Mouse (Mus musculus): ENCODE data around the gene Ick.

Gene Ick

DNA sequence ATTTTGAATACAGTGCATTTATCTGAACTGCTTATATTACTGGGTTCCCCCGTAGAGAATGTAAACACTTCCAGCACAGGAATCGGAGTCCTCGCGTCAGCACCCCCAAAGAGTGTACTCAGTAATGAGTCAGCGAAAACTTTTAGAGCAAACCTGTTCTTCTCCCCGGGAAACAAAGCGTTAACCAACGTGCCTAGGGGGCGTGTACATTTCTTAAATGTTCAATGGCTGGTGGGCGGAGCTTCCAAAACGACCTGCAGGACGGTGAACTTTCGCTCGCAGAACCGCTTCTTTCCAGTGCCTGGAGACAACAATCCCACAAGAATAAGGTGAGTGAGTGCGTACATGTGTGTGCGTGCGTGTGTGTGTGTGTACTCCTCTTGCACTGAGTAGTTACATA is 82.7 kb downstream of the Ick start:
- DNase-seq (ENCODE audit: low spot score): peak; percentile 87

DNA sequence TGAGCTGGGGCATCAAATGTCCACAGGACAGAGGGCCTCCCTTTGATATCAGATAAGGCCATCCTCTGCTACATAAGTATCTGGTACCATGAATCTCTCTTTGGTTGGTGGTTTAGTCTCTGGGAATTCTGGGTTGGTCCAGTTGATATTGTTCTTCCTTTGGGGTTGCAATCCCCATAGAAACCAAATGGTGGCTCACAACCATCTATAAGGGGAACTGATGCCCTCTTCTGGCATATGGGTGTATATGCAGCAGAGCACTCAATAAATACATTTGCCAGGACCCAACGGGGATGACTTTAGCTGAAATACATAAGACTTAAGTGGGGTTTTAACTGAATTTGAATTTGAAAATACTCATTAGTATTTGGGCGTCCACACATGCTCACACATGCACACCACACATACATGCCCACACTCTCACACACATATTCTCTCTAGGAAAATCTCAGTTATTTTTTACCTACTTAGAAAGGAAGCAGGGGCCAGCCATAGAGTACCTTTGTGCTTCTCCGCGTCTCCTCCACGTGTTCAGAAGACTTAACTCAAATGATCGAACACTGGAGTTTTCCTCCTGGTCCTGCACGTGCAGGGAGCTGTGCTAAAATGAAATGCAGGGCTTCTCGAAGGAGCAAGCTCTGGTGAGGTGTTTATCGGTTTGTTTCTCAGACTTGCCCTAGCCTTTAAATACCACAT is 85.1 kb downstream of the Ick start:
- peak; percentile 64 for DNase-seq (ENCODE audit: low spot score)

DNA sequence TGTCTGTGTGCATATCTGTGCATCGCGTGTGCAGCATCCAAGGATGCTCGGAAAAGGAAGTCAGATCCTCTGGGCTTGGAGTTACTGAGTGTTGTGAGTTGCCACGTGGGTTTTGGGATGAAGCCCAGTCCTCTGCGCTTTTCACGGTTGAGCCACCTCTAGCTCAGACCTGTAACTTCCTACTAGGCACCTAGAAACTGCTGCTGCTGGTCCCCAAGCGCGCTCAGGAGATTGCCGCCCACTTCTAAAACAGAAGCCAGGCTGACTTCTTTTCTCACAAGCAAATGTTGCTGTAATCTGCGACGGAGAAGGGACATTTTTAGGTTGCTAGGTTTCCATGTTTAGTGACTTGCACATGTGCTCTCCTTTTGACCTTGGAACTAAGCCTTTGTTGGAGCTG is 86.0 kb downstream of the Ick start:
- DNase-seq (ENCODE audit: low spot score): no peak

DNA sequence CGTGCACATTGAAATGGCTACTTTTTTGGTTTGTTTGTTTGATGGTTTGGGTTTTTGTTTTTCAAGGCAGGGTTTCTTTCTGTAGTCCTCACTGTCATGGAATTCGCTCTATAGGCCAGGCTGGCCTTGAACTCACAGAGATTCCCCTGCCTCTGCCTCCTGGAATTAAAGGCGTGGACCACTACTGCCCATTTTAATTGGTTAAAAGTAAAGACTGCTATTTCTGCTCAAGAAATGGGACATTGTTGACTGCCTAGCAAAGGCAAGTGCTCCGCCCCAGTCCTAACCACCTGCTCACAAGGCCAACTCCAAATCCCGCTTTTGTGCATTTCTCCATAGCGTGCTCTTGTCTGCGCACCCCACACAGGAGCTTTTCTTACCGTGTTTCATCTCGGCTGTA is 88.8 kb downstream of the Ick start:
- no peak for DNase-seq (ENCODE audit: low spot score)

DNA sequence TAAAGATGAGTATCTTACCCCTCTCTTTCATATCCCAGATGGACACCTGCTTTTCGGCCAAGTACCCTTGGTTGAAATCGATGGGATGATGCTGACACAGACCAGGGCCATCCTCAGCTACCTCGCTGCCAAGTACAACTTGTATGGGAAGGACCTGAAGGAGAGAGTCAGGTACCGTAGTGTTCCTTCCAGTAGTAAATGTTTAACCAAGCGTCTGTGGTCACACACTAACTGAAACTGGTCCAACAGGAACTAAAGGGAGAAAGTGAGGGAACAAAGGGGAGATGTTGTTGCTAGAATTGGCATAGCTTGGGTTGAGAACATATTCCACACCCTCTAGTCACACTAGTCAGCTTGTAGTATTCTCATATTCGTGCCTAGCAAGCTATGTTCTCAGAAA is 95.2 kb downstream of the Ick start:
- DNase-seq (ENCODE audit: low spot score): no peak

DNA sequence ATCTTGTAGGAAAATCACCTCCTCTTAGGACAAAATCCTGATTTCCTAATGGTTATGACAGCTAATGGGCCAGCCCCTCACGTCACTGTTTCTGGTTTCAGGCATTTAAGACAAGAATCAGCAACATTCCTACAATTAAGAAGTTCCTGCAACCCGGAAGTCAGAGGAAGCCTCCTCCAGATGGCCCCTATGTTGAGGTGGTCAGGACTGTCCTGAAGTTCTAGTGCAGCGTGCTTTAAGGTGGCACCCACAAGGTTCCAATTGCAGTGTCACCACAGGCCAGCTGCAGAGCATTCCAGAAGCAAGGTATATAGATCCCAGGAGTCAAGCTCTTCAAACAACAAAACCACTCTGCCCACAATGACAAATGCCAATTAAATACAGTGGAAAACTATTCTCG is 100.0 kb downstream of the Ick start:
- no peak for DNase-seq (ENCODE audit: low spot score)

DNA sequence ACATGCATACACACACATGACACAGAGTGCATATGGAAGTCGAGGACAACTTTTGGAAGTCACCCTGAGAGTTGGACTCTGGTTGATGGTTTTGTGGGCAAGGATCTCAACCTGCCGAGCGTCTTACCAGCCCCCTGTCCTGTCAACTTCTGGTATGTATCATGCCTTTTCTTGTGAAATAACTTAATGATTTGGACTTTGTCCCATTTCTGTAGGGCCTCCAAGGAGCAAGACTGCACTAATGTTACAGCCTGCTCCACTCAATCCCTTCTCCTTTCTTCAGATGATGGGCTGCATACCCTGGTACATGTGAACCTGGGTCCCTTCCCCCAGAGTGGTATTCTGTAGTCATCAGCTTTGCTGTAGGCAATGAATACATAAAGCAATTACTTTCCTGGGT is 101.1 kb downstream of the Ick start:
- no peak for DNase-seq (ENCODE audit: low spot score)

DNA sequence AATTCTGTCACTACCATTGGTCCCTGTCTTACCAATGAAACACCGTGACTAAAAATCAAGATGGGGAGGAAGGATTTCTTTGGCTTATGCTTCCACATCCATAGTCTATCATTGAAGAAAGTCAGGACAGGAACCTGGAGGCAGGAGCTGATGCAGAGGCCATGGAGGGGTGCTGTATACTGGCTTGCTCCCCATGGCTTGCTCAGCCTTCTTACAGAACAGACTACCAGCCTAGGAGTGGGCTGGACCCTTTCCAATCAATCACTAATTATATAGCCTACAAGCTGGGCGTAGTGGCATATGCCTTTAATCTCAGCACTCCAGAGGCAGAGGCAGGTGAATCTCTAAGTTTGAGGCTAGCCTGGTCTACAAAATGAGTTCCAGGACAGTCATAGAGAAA is 101.8 kb downstream of the Ick start:
- DNase-seq (ENCODE audit: low spot score): no peak

DNA sequence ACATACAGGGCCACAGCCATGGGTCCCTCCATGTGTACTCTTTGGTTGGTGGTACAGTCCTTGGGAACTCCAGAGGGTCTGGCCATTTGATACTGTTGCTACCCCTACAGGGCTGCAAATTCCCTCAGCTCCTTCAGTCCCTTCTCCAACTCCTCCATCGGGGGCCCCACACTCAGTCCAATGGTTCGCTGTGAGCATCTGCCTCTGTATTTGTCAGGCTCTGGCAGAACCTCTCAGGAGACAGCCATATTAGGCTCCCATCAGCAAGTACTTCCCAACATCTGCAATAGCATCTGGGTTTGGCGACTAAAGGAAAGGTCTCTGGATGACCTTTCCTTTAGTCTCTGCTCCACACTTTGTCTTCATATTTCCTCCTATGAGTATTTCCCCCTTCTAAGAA is 102.5 kb downstream of the Ick start:
- DNase-seq (ENCODE audit: low spot score): no peak

DNA sequence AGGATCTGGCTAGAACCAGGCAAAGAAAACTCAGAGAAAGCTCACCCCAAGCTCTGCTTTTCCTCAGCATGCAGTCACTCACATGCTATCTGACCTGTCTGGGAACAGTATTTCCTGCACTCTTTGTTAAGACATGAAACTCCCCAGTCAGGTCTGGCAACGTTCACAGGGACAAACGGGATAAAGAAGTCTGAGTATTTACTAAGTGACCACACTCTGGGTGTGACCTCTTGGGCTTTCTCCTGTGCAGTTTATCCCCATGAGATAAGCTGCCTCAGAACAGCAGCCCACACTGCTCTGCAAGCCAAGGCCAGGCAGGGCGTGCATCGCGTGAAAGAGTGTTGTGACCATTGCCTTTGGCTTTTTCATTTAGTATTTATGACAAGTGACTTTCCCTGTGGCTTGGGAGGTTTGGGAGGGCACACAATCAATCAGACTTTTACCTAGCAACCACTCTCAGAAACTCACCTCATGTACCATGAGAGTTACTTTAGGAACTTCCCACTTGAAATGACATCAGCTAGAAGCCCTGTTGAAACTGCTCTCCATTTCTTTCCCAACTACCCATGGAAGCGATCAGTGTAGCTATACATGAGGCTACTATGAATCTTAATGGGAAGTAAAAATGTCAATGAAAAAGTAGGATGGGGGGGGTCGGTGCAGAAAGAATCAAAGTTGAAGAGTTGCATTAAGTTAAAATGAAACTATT is 103.5 kb downstream of the Ick start:
- DNase-seq (ENCODE audit: low spot score): peak; percentile 86

DNA sequence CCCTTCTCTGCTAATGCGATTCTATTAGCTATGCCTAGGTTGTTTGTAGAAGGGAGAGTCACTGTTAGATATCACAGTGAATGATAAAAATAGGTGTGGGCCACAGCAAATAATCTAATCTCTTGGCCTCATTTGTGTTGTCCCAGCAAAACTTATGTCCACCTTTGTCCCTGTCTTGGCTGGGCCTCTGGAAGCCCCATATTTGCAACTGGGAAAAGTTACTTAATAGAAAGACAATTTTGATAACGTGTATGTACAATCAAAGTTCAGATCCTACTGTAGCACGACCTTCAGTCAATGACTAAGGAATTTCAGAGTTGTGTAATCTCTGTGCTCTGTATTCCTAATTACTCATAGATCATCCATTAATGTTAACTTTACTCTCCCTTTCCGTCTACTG is 108.1 kb downstream of the Ick start:
- no peak for DNase-seq (ENCODE audit: low spot score)
